In the genomic region with DNA sequence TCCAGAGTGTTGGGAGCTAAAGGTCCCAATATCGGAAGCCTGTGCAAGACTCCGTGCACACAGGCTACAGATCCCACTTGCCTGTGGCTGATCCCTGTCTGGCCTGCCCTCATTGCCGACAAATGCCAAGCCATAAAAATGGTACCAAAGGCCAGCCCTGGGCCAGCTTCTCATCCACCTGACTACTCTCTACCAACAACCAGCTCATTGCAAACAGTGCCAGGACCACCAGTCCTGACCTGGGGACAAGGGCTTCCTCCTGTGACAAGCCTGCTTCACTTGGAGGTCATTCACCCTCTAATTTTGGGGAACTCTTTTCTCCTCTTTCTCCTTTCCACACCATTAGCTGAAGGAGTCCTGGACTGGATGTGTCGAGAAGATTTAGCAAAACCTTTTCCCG, we compare ENCODE assay signal across 18 mouse cellular contexts. TPM values are rescaled to one million over a fixed set of nuclear protein-coding genes. Genes with fewer than 3 reads are reported as not detected.
DNase-seq lines count a peak whose midpoint lies in the region; ATAC-seq and TF ChIP-seq lines count a peak whose summit lies in the region.
"Had no signal": no experiment of that assay in that cellular context is flagged by ENCODE, and none has a peak within 500 bp of the region (broad histone marks: within the 10 kb centered on the region; RNA-seq: fewer than 3 reads in every experiment).

No protein-coding gene starts in this region.

- no peaks in the 10 kb centered on the region for H3K9me3 ChIP-seq in heart, embryonic 12.5 days (replicated peaks)
- H3K9me3 ChIP-seq in liver, postnatal 0 days (ENCODE audit: low read length), result no peaks in the 10 kb centered on the region
- no peaks in the 10 kb centered on the region for H3K9me3 ChIP-seq in liver, embryonic 11.5 days (ENCODE audit: control insufficient read depth, low read length)
- H3K9me3 ChIP-seq in hindbrain, embryonic 15.5 days, result no peaks in the 10 kb centered on the region
- H3K9me3 ChIP-seq: embryonic facial prominence, embryonic 13.5 days; liver, embryonic 12.5 days had no signal

- no peak overlapping the region for H3K9ac ChIP-seq in heart, embryonic 12.5 days
- no peak overlapping the region for H3K9ac ChIP-seq in liver, postnatal 0 days (replicated peaks)
- no peak overlapping the region for H3K9ac ChIP-seq in liver, embryonic 11.5 days (ENCODE audit: low read depth, low read length)
- H3K9ac ChIP-seq in hindbrain, embryonic 15.5 days, result no peak overlapping the region
- H3K9ac ChIP-seq: embryonic facial prominence, embryonic 13.5 days; liver, embryonic 12.5 days had no signal

- H3K27me3 ChIP-seq in heart, embryonic 12.5 days (replicated peaks), result no peaks in the 10 kb centered on the region
- H3K27me3 ChIP-seq in liver, postnatal 0 days (ENCODE audit: insufficient read depth, low read length), result no peaks in the 10 kb centered on the region
- no peaks in the 10 kb centered on the region for H3K27me3 ChIP-seq in liver, embryonic 11.5 days (replicated peaks; ENCODE audit: control insufficient read depth, insufficient read depth, low read length)
- H3K27me3 ChIP-seq in hindbrain, embryonic 15.5 days, result no peaks in the 10 kb centered on the region
- H3K27me3 ChIP-seq: embryonic facial prominence, embryonic 13.5 days; liver, embryonic 12.5 days had no signal

- intact Hi-C loops in heart, postnatal 25 days (cut with DNase I), result no loop called here

- H3K27ac ChIP-seq in heart, embryonic 12.5 days (ENCODE audit: poor library complexity, severe bottlenecking), result peak overlapping the region; percentile 44; the same call in 1 of the 2 replicates
- H3K27ac ChIP-seq in liver, postnatal 0 days (ENCODE audit: low read depth), result 0 out of 2 replicates have a peak overlapping the region, but pooled peaks have one; percentile 90
- no peak overlapping the region for H3K27ac ChIP-seq in liver, embryonic 11.5 days (ENCODE audit: low read depth, low read length)
- 0 out of 2 replicates have a peak overlapping the region, but pooled peaks have one; percentile 37 for H3K27ac ChIP-seq in hindbrain, embryonic 15.5 days (replicated peaks)
- H3K27ac ChIP-seq: embryonic facial prominence, embryonic 13.5 days had no signal

- H3K4me2 ChIP-seq in heart, embryonic 12.5 days, result no peak overlapping the region
- H3K4me2 ChIP-seq in liver, postnatal 0 days (ENCODE audit: low read depth, low read length), result no peak overlapping the region
- no peak overlapping the region for H3K4me2 ChIP-seq in liver, embryonic 11.5 days
- no peak overlapping the region for H3K4me2 ChIP-seq in hindbrain, embryonic 15.5 days
- H3K4me2 ChIP-seq: embryonic facial prominence, embryonic 13.5 days; liver, embryonic 12.5 days; midbrain, embryonic 11.5 days had no signal

- peak; percentile 41 for DNase-seq in cerebellum, postnatal 10 days
- no peak for DNase-seq in cerebellum, postnatal 25 days
- DNase-seq in heart, postnatal 25 days (ENCODE audit: low spot score), result no peak
- no peak for DNase-seq in liver, postnatal 0 days
- no peak for DNase-seq in liver, embryonic 11.5 days (ENCODE audit: low spot score)
- DNase-seq: adrenal gland, postnatal 36 days; cerebellum, adult 11 months; gastrocnemius, postnatal 10 days; kidney, adult 9 months; left cerebral cortex, postnatal 4 days; right cerebral cortex, postnatal 25 days; thymus, postnatal 4 days had no signal

- no peak overlapping the region for H3K4me3 ChIP-seq in heart, embryonic 12.5 days
- H3K4me3 ChIP-seq in liver, postnatal 0 days (ENCODE audit: low read depth, low read length), result no peak overlapping the region
- H3K4me3 ChIP-seq in liver, embryonic 11.5 days (ENCODE audit: low read depth, low read length), result no peak overlapping the region
- H3K4me3 ChIP-seq in hindbrain, embryonic 15.5 days, result no peak overlapping the region
- H3K4me3 ChIP-seq: embryonic facial prominence, embryonic 13.5 days; liver, embryonic 12.5 days had no signal

- 71% methylated on average over 5 of the region's 5 CpGs for WGBS in heart, embryonic 12.5 days
- WGBS in liver, postnatal 0 days (ENCODE audit: insufficient replicate concordance), result 83% methylated on average over 5 of the region's 5 CpGs
- 87% methylated on average over 5 of the region's 5 CpGs for WGBS in liver, embryonic 11.5 days
- 84% methylated on average over 5 of the region's 5 CpGs for WGBS in hindbrain, embryonic 15.5 days

- TF ChIP-seq EP300 in liver, postnatal 0 days (IDR thresholded peaks at IDR 0.05; ENCODE audit: low read depth), result no peak

- H3K36me3 ChIP-seq in heart, embryonic 12.5 days, result no peaks in the 10 kb centered on the region
- H3K36me3 ChIP-seq in liver, postnatal 0 days (replicated peaks; ENCODE audit: insufficient read depth, low read length), result no peaks in the 10 kb centered on the region
- no peaks in the 10 kb centered on the region for H3K36me3 ChIP-seq in liver, embryonic 11.5 days (ENCODE audit: control insufficient read depth, insufficient read depth, low read length)
- H3K36me3 ChIP-seq in hindbrain, embryonic 15.5 days, result no peaks in the 10 kb centered on the region
- H3K36me3 ChIP-seq: embryonic facial prominence, embryonic 13.5 days; liver, embryonic 12.5 days had no signal

- TF ChIP-seq CTCF in liver, postnatal 0 days (IDR thresholded peaks at IDR 0.05; ENCODE audit: low read depth), result no peak

- H3K4me1 ChIP-seq in heart, embryonic 12.5 days (replicated peaks), result peaks cover 84% of the 10 kb centered on the region
- peaks cover 32% of the 10 kb centered on the region for H3K4me1 ChIP-seq in liver, postnatal 0 days (ENCODE audit: insufficient read depth)
- peaks cover 31% of the 10 kb centered on the region for H3K4me1 ChIP-seq in liver, embryonic 11.5 days (replicated peaks; ENCODE audit: control insufficient read depth, insufficient read depth, low read length)
- H3K4me1 ChIP-seq in hindbrain, embryonic 15.5 days (replicated peaks), result peaks cover 55% of the 10 kb centered on the region

- no peak for ATAC-seq in heart, embryonic 12.5 days (ENCODE audit: insufficient number of reproducible peaks, low FRiP score)
- no peak for ATAC-seq in liver, postnatal 0 days
- no peak for ATAC-seq in liver, embryonic 11.5 days (replicated peaks; ENCODE audit: low FRiP score)
- no peak for ATAC-seq in hindbrain, embryonic 15.5 days (ENCODE audit: low FRiP score, low read depth)
- no peak for ATAC-seq in inflammation-experienced regulatory T-cells, adult 6 months
- ATAC-seq: liver, embryonic 12.5 days had no signal

RNA-seq across cellular contexts. Expression of a gene that starts 29.8 kb away (rescaled TPM):
- polyA plus RNA-seq in heart, embryonic 12.5 days (2016; fragmentation: Nextera tagmentation; extraction: Ambion mirVana), result 35.1 and 41.5 TPM in 2 replicates
- 10 to 100 TPM; 14.8 to 19.8 TPM for total RNA-seq in heart, postnatal 25 days (2021)
- polyA plus RNA-seq in liver, postnatal 0 days (2015; fragmentation: Nextera tagmentation; extraction: Ambion mirVana), result 9.9 and 11.4 TPM in 2 replicates
- polyA plus RNA-seq in liver, embryonic 11.5 days (2014; fragmentation: Nextera tagmentation; extraction: Ambion mirVana), result 37.2 and 38.2 TPM in 2 replicates
- polyA plus RNA-seq in hindbrain, embryonic 15.5 days (2015; fragmentation: Nextera tagmentation; extraction: Ambion mirVana), result 33.5 and 43.1 TPM in 2 replicates
- polyA plus RNA-seq in inflammation-experienced regulatory T-cells, adult 6 months (2017; shearing (Covaris generic)), result 100 to 1,000 TPM in 1 of 3 experiments, 10 to 100 TPM in 2; 96.4 to 121 (median 96.5) TPM

RNA-seq across cellular contexts. Expression of a gene that starts 58.1 kb away (rescaled TPM):
- polyA plus RNA-seq in heart, embryonic 12.5 days (2016; fragmentation: Nextera tagmentation; extraction: Ambion mirVana), result 0.26 TPM in 1 of 2 replicates, not detected in the other
- not detected for total RNA-seq in heart, postnatal 25 days (2021)
- not detected in 2 replicates for polyA plus RNA-seq in liver, postnatal 0 days (2015; fragmentation: Nextera tagmentation; extraction: Ambion mirVana)
- polyA plus RNA-seq in liver, embryonic 11.5 days (2014; fragmentation: Nextera tagmentation; extraction: Ambion mirVana), result 0.19 TPM in 1 of 2 replicates, not detected in the other
- polyA plus RNA-seq in hindbrain, embryonic 15.5 days (2015; fragmentation: Nextera tagmentation; extraction: Ambion mirVana), result 1.3 and 1.6 TPM in 2 replicates
- polyA plus RNA-seq in inflammation-experienced regulatory T-cells, adult 6 months (2017; shearing (Covaris generic)), result not detected
- total RNA-seq: gastrocnemius, postnatal 10 days had no signal
- polyA plus RNA-seq: liver, embryonic 12.5 days had no signal

Comparison
In these comparisons a context has a peak if more than half of its experiments do, and no peak if none do; other contexts are left out.
1. DNase-seq: peak in cerebellum, postnatal 10 days (2 of 2); none in cerebellum, postnatal 25 days (0 of 2), heart, postnatal 25 days (single experiment), liver, postnatal 0 days (single experiment) and liver, embryonic 11.5 days (single experiment).